Mouse (Mus musculus) kidney, adult 18-20 months (tissue): Measurements from ENCODE around the gene Mcm6.
A peak's percentile ranks its signal among the peaks of the same experiment; 100 is the strongest.

Experiments used
- DNase-seq: peaks from one replicate; pipeline ENCODE4 v3.0.0; 2021

Gene Mcm6

GRCm38 (mm10) chr1:128359554-128360376 lies at the start of gene Mcm6:
Mcm6 (minus strand) TSS chr1:128359664.
- peak; percentile 94 for DNase-seq

GRCm38 (mm10) chr1:128406846-128407245 lies 47.4 kb upstream of the Mcm6 start:
- DNase-seq: no peak

- no peak for DNase-seq
Observed at GRCm38 (mm10) chr1:128405675-128406074, 46.2 kb upstream of the Mcm6 start.

GRCm38 (mm10) chr1:128405041-128405481 lies 45.6 kb upstream of the Mcm6 start:
- no peak for DNase-seq

DNA sequence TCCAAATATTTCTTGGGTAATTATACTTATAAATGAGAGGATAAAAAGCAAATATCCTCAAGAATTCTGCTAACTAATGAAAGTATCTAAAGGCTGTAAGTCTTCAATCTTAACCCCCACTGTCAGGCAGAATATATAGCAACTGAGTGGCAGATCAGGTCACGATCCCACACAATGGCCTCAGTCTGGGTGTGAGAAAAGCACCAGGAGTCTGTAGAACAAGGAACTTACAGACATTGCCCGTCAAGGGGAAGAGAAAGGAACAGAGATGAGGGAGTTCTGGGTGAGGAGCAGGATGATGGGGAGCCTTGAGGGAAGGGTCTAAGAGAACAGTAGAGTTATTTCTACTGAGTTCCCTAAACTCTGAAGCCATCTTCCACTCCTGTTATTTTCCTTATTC lies 41.5 kb upstream of the Mcm6 start:
- DNase-seq: no peak

DNA sequence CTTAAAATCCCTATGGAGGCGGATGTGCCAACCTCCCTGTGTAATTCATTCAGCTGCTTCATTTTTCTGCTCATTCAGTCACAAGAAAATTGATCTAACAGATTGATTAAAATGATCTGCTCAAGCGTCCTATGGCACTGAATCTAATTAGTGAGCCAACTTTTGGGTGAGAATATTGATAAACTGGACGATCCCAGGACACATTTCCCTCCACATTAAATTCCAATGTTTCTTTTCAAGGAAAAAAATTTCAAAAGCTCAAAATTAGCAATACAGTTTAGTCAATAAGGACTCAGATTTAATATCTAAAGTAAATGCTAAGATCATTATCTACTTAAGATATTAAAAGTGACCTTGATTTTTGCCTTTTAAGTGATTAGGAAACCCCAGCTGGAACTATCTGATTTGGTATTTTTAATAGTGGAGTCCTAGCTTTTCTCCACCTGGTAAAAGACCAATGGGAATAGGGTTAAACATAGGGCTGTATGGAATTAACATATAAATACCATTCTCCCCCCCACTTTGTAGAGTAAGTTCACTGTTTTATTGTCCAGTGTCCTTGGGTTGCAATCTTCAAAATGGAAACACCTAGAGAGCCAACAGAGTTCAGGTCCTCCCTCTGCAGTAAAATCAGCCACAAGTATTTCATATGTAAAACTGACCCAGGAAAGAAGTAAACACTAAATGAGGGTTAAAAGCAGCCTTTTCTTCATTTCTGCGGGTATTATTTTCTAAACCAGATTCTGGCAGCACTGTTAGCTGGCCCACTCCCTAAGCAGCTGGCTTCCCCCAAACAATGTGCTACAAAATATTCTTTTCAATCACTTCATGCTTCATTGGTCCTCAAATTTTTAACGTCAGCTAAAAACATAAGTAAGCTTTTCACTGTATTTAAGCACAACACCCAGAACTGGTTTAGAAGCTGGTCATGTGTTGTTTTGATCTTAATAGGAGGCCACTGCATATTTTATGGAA lies 40.8 kb upstream of the Mcm6 start:
- DNase-seq: no peak

- DNase-seq: no peak
Observed at GRCm38 (mm10) chr1:128398738-128399445, 39.4 kb upstream of the Mcm6 start.

- no peak for DNase-seq
Observed at GRCm38 (mm10) chr1:128394657-128395056, 35.2 kb upstream of the Mcm6 start.

GRCm38 (mm10) chr1:128392382-128392781 lies 32.9 kb upstream of the Mcm6 start:
- DNase-seq: no peak

- no peak for DNase-seq
Observed at GRCm38 (mm10) chr1:128386487-128386886, 27.0 kb upstream of the Mcm6 start.

DNA sequence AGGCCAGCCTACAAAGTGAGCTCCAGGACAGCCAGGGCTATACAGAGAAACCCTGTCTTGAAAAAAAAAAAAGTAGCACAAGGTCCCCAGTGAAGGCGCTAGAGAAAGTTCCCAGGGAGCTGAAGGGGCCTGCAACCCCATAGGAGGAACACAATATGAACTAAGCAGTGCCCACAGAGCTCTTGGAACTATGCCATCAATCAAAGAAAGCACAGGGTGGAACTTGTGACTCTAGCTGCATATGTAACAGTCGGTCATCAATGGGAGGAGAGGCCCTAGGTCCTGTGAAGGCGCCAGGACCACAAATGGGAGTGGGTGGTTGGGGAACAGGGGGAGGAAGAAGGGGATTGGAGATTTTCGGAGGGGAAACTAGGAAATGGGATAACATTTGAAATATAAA lies 17.4 kb upstream of the Mcm6 start:
- no peak for DNase-seq

GRCm38 (mm10) chr1:128372143-128372860 lies 12.8 kb upstream of the Mcm6 start:
- no peak for DNase-seq

GRCm38 (mm10) chr1:128368732-128369441 lies 9.4 kb upstream of the Mcm6 start:
- peak; percentile 24 for DNase-seq

DNA sequence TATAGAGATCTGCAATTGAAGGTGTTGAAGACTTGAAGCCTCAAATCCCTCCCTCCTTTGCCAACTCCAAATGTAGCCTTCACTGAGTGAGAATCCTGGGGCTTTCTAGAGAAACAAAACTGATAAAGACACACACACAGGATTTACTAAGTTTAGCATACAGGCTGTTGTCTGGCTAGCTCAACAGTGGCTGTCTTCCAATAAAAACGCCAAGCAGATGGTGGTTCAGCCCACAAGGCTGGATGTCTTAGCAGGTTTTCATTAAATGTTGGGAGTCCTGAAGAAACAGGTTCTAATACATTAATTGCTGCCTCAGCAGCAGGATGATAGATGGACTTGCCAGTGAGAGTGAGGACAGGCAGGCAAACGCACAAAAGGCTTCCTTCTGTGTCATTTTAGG lies 1.1 kb upstream of the Mcm6 start:
- DNase-seq: no peak

- DNase-seq: no peak
Observed at GRCm38 (mm10) chr1:128358916-128359553, 429 bp downstream of the Mcm6 start.

DNA sequence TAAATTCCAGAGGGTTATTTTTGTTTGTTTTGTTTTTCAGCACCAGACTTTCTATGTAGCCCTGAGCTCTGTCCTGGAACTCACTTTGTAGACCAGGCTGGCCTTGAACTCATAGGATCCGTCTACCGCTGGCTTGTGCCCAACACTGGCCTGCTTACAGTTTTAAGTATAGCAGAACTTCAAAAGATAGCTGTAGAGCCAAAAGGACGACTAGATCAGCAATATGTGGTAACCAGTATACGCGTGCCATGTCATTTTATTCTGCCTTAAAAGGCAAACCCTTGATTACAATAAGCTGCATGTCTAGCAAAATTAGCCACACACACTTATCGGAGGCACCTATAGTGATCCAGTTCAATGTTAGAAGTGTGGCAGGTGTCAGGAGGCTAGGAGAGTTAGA lies 1.2 kb downstream of the Mcm6 start:
- no peak for DNase-seq

DNA sequence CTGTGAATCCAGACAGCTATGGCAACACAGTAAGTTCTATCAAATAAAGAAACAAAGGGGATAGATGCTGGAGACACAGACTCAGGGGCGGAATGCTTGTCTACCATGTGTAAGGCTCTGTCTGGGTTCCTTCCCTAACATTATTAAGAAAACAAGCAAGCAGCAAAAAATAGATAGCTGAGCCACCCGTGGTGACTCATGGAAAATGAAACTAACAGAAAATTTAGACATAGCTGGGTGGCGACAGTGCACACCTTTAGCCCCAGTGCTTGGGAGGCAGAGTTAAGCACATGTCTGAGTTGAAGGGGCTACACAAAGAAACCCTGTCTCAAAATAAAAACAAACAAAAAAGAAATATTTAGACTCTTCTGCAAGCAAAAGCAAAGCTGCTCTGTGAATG lies 2.0 kb downstream of the Mcm6 start:
- DNase-seq: no peak

DNA sequence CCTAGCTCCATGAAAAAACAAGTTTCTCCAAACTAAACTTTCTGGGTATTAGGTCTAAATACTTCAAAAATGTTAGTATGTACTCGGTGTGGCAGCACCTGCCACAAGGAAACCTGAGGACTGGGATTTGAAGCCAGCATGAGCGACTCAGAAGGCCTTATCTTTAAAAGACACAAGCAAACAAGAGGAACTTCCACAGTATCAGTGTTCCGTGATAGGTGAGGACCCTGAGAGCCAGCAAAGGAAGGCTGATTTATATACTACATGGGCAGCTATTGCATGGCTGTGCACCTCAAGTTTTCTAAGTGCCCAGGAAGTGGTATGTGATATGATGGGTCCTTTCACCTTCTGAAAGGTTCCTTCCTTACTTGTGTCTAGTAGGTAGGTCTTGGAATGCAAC lies 6.4 kb downstream of the Mcm6 start:
- DNase-seq: no peak

DNA sequence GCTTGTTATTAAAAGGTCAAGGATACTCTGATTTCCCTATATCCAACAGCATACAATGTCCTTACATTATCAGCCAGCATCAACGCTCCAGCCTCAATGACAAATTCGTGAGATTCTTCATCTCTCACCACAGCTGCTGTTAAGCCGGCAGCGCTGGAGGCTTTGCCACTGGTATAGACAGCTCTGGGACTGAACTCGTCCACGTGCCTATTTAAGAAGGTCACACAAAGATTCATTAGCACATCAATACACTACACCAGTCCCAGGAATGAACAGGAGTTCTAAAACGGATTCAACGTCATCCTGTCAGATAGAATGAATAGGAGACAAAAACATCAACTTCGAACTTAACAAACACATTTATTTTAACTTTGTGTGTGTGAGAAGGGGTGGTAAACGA lies 15.2 kb downstream of the Mcm6 start:
- DNase-seq: no peak

DNA sequence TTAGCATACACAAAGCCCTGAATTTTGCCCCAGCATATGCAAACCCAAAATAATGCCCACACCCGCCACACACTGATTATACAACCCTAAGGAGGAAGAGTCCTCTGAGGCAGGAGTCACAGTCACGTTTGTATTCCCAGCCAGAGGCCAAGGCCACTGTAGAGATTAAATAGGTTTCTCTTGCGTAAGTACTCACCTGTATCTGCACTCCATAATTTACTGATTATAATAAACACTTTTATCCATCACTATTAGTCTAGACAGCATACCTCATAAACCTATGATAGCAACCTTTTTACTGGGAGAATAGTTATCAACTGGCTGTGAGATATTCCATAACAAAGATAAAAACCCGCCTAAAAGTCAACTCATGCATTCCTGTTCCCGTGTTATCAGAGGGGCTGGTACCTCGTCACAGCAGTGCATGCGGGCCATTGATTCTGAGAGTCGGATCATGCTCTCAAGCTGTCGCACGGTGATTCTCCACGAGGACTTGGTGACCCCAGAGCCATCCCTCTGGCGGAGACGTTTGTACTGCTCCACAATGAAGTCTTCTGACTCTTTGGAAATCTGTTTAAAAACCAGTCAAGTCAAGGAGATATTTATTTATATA lies 21.6 kb downstream of the Mcm6 start:
- no peak for DNase-seq

DNA sequence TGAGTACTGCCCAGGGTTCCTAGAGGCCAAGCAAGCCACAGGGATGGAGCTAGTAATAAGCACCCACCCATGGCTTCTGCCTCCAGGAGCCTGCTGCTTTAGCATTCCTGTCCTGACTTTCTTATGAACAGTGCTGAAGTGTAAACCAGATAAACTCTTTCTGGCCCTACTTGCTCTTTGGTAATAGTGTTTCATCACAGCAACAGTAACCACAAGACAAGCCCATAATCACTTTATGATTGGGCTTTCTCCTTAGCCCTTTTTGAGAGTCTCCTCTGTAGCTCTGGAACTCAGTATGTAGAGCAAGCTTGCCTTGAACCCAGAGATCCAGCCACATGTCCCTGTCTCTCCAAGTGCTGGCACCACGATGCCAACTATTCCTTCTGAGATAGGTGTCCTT lies 29.2 kb downstream of the Mcm6 start:
- DNase-seq: no peak
